Mouse (Mus musculus) limb, embryonic 14.5 days (tissue): Measurements from ENCODE around the gene Nup62. TPM values are rescaled to one million over a fixed set of nuclear protein-coding genes. Genes with fewer than 3 reads are reported as not detected.

Experiments
- ATAC-seq: fragments of 200-750 bp; cut with Nextera tagmentation; 2 replicates; pipeline ENCODE4 v1.8.0; 2017; ENCODE audit warnings: low read depth, moderate number of reproducible peaks, moderate TSS enrichment; ENCODE audit not compliant: low FRiP score
- DNase-seq: peaks from one replicate; pipeline ENCODE4 v3.0.0-alpha.2; 2015; ENCODE audit warnings: low spot score
- H3K27ac ChIP-seq: fragments of 300-500 bp; sonication (generic); replicated peaks from 2 replicates; pipeline ENCODE4 v1.5.1; 2014; ENCODE audit warnings: low read depth, mild to moderate bottlenecking, low read length, moderate library complexity, mixed read lengths
- H3K27me3 ChIP-seq: fragments of 300-500 bp; sonication (generic); 2 replicates; pipeline ENCODE4 v1.6.1; 2014; ENCODE audit warnings: low read length, mixed read lengths; ENCODE audit not compliant: control insufficient read depth, insufficient read depth
- H3K36me3 ChIP-seq: fragments of 300-500 bp; sonication (generic); 2 replicates; pipeline ENCODE4 v1.6.1; 2014; ENCODE audit warnings: mild to moderate bottlenecking, low read length, moderate library complexity, mixed read lengths; ENCODE audit not compliant: control insufficient read depth, insufficient read depth
- H3K4me1 ChIP-seq: fragments of 300-500 bp; sonication (generic); 2 replicates; pipeline ENCODE4 v1.6.1; 2014; ENCODE audit warnings: antibody characterized with exemption, low read length, mixed read lengths; ENCODE audit not compliant: control insufficient read depth, insufficient read depth
- H3K4me2 ChIP-seq: fragments of 300-500 bp; sonication (generic); replicated peaks from 2 replicates; pipeline ENCODE4 v1.6.1; 2014; ENCODE audit warnings: low read depth, mild to moderate bottlenecking, low read length, moderate library complexity; ENCODE audit not compliant: severe bottlenecking
- H3K4me3 ChIP-seq: fragments of 300-500 bp; sonication (generic); replicated peaks from 2 replicates; pipeline ENCODE4 v1.5.1; 2014; ENCODE audit warnings: low read length
- H3K9ac ChIP-seq: fragments of 300-500 bp; sonication (generic); 2 replicates; pipeline ENCODE4 v1.6.1; 2014; ENCODE audit warnings: mild to moderate bottlenecking, low read depth, low read length, moderate library complexity; ENCODE audit not compliant: severe bottlenecking
- H3K9me3 ChIP-seq: fragments of 300-500 bp; sonication (generic); 2 replicates; pipeline ENCODE4 v1.6.1; 2016; ENCODE audit warnings: low read length; ENCODE audit not compliant: control insufficient read depth
- POLR2A ChIP-seq: fragments of 200-500 bp; IDR thresholded peaks from 2 replicates; pipeline ENCODE4 v1.8.0; 2012; ENCODE audit warnings: inconsistent platforms, mild to moderate bottlenecking, moderate library complexity, borderline replicate concordance; ENCODE audit not compliant: insufficient read depth, insufficient read length; ENCODE audit errors: extremely low read depth
- WGBS: fragments of 180-500 bp; shearing (Covaris S2); extraction: QIAGEN DNeasy Blood & Tissue Kit; methylation state at CpG from one replicate; pipeline ENCODE4 v1.1.7; 2014; 5-methylcytosine and 5-hydroxymethylcytosine counted together
- polyA plus RNA-seq, 2 experiments: library from polyadenylated mRNA; depleted of rRNA in 1 of 2; stranded (reverse) in 1 of 2; unstranded in 1 of 2; fragments of >200 nt; fragmentation: Nextera tagmentation in 1 of 2; extraction: Ambion mirVana in 1 of 2; gene quantifications; 2 replicates each; pipeline versions ENCODE4 v1.2.1 to v1.2.3; 2012 to 2014

Gene Nup62
- polyA plus RNA-seq, 2 experiments, result 53.9 to 92.5 TPM

DNA sequence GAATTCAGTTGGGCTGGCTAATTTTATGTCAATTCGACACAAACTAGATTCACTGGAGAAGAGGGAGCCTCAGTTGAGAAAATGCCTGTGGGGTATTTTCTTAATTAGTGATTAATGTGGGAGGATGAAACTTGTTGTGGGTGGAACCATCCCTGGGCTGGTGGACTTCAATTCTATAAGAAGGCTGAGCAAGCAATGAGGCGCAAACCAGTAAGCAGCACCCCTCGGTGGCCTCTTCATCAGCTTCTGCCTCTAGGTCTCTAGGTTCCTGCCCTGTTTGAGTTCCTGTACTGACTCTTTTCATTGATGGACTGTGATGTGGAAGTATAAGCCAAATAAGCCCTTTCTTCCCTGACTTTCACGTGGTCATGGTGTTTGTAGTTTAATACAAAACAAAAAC lies 5.5 kb upstream of the Nup62 start:
- no peak for TF ChIP-seq POLR2A
- Histone ChIP-seq H3K27ac (no peak overlapping the region), H3K27me3 (no peaks in the 10 kb centered on the region), H3K9ac (no peak overlapping the region), H3K4me1 (peaks cover 5% of the 10 kb centered on the region), H3K4me3 (no peak overlapping the region), H3K4me2 (no peak overlapping the region), H3K36me3 (peaks cover 11% of the 10 kb centered on the region; the same call in 1 of the 2 replicates), H3K9me3 (no peaks in the 10 kb centered on the region)
- ATAC-seq (no peak), DNase-seq (no peak)
- 85% methylated on average over 4 of the region's 4 CpGs for WGBS

DNA sequence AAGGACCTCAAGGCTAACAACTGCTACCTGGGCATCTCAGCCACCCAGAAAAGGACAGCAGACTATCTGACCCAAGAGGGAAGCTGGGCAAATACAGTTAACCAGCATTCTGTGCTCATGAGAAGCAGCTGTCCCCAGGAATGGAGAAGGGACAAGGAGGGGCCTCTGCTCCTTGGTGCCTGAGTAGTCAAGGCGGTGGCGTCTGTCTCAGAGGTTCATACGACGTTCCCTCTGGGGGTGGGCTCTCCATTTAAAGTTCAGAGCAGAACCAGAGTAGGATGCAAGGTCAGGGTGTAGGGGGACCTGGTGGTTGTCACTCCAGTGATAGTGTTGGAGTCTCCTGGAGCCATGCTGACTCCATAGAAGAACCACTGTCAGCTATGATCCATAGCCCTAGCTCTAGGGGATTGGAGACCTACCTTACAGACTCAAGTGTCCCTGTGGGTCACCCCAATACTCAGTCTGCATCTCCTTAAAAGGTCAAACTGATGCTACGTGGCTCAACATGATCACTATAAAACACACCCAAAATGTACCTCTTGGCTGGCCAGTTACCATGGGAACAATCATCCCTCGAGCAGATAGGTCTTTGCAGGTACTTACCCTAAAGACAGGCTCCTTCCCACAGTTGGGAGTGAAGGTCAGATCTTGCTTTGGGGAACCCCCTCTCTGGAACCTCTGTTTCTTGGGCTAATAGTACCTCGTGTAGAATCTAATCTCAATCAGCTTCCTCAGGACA lies 4.9 kb upstream of the Nup62 start:
- Histone ChIP-seq H3K36me3 (peaks cover 11% of the 10 kb centered on the region; the same call in 1 of the 2 replicates), H3K9me3 (no peaks in the 10 kb centered on the region), H3K4me2 (no peak overlapping the region), H3K27ac (no peak overlapping the region), H3K4me3 (no peak overlapping the region), H3K4me1 (peaks cover 5% of the 10 kb centered on the region), H3K27me3 (no peaks in the 10 kb centered on the region), H3K9ac (no peak overlapping the region)
- no peak for DNase-seq
- ATAC-seq, result no peak
- 91% methylated on average over 7 of the region's 7 CpGs for WGBS
- no peak for TF ChIP-seq POLR2A

DNA sequence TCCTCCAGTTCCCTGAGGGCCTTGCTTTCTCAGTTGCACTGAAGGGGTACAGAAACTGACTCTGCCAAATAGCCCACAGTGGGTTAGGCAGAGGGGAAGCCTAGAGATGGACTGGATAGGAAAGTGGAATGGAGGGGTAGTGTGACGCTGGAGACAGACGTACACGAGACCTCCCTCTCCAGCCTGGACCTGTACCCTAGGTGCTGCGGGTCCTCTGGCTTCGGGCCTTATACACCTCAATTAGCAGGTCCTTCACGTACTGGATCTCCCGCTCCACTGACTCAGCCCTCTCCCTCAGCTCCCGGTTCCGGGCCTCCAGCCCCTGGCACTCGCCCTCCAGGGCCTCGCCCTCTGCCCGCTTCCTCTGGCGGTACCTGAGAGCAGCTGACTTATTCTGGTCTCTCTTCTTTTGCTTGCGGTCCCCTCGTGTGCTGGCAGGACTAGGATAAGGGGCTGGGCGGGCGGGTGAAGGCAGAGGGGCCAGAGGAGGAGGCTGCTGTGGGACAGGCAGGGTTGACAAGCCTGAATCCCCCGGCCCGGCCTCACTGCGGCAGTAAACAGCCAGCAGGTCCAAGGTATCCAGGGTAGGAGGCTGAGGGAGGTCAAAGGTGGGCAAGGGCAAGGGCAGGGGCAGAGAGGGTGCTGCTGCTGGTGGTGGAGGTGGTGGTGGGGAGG lies 3.1 kb upstream of the Nup62 start:
- H3K27me3 ChIP-seq, result no peaks in the 10 kb centered on the region
- 87% methylated on average over 20 of the region's 20 CpGs for WGBS
- no peak overlapping the region for H3K4me3 ChIP-seq
- ATAC-seq, result no peak
- H3K4me2 ChIP-seq, result no peak overlapping the region
- H3K4me1 ChIP-seq, result peaks cover 13% of the 10 kb centered on the region
- no peak overlapping the region for H3K27ac ChIP-seq
- no peak for DNase-seq
- H3K9ac ChIP-seq, result no peak overlapping the region
- no peak for TF ChIP-seq POLR2A
- peaks cover 11% of the 10 kb centered on the region; the same call in 1 of the 2 replicates for H3K36me3 ChIP-seq
- no peaks in the 10 kb centered on the region for H3K9me3 ChIP-seq

DNA sequence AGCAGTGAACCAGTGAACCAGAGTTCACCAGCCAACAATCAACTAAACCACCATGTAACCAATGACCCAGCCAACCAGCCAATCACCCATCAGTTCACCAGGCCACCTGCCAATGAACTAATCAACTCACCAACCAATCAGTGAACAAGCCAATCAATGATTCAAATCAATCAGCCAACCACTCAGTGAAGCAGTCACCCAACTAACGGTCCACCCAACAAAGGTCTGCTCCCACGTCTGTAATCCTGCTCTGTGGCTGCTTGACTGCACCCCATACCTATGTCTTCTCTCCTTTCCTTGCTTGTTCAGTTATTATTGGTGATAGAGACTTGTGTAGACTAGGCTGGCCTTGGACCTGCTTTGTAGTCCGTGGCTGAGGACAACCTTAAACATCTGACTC lies 1.9 kb upstream of the Nup62 start:
- TF ChIP-seq POLR2A, result no peak
- DNase-seq (no peak), ATAC-seq (no peak)
- Histone ChIP-seq H3K9ac (no peak overlapping the region), H3K36me3 (peaks cover 17% of the 10 kb centered on the region; the same call in 1 of the 2 replicates), H3K27ac (no peak overlapping the region), H3K9me3 (no peaks in the 10 kb centered on the region), H3K4me1 (peaks cover 25% of the 10 kb centered on the region), H3K4me3 (no peak overlapping the region), H3K4me2 (no peak overlapping the region), H3K27me3 (no peaks in the 10 kb centered on the region)
- 92% methylated on average over 3 of the region's 3 CpGs for WGBS

DNA sequence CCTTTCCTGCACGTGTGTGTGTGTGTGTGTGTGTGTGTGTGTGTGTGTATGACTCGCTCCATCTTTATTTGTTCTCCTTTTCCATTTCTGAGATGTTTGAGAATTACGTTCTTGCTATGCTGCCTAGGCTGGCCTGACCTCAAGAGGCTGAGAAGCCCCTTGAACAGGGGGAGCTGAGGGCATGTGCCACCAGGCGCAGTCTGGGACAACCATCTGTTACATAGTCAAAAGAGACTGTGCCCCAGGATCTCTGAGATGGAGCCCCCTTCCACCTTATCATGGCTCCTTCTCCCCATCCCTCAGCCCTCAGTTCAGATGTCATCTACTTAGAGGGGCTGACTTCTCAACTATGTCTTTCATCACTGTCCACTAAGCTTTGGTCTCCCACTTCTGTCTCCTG lies 1.5 kb upstream of the Nup62 start:
- Histone ChIP-seq H3K4me1 (peaks cover 29% of the 10 kb centered on the region), H3K9ac (no peak overlapping the region), H3K4me2 (no peak overlapping the region), H3K4me3 (no peak overlapping the region), H3K27me3 (no peaks in the 10 kb centered on the region), H3K9me3 (no peaks in the 10 kb centered on the region), H3K36me3 (peaks cover 21% of the 10 kb centered on the region; the same call in 1 of the 2 replicates), H3K27ac (no peak overlapping the region)
- no peak for DNase-seq
- TF ChIP-seq POLR2A, result no peak
- no peak for ATAC-seq
- 90% methylated on average over 4 of the region's 4 CpGs for WGBS
